Mouse (Mus musculus): ENCODE data around the gene Plekhg5. TPM values are rescaled to one million over a fixed set of nuclear protein-coding genes. Genes with fewer than 3 reads are reported as not detected.
A peak's percentile ranks its signal among the peaks of the same experiment; 100 is the strongest.

Plekhg5 gene
- polyA plus RNA-seq, 1 experiment from 2014 or later = 13.1 TPM

DNA sequence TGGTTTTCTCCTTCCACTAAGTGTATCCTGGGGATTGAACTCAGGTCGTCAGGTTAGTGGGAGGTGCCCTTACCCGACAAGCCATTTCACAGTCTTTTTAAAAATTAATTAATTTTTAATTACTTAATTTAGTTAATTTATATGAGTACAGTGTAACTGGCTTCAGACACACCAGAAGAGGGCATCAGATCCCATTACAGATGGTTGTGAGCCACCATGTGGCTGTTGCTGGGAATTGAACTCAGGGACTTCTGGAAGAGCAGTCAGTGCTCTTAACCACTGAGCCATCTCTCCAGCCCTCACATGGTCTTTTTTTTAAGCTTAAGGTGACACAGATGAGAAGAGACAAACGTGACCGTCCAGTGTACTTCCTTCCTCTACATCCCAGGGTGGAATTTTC, 82.7 kb downstream of the Plekhg5 start:
- no peak overlapping the region for H3K27ac ChIP-seq (ENCODE audit: low read length)
- no peak overlapping the region for H3K4me2 ChIP-seq (ENCODE audit: low read length)

DNA sequence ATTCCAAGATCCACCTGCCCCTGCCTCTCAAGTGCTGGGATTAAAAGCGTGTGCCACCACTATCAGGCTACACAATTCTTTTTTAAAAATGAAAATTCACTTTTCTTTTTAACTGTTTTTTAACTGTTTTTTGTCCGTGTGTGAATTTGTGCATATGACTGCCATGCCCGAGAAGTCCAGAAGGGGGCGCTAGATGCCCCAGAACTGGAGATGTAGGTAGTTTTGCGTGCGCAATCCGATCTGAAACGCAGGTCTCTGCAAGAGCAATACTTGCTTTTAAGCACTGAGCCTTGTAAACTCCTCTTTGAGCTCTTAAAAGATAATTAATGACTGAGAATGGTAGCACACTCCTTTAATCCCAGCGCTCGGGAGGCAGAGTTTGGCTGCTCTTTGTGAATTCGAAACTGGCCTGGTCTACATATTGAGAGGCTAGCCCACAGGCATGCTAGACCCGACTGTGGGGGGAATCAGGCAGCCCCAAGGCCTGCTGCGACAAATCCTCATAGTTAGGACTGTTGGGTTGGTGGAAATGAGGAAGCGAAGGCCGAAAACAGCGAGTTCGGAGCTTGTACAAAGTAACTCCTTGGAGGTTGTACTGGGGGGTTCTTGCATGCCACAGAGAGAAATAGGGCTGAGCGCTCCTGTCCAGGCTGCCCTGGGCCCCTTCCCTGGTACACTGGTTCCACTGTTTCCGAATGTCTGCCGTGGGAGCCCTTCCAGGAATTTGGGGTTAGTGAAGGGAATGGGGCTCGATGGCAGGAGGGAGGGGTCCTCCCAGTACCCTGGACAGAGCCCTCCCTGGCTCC, 85.7 kb downstream of the Plekhg5 start:
- Histone ChIP-seq H3K4me3 (ENCODE audit: low read depth, low read length) (no peak overlapping the region), H3K4me2 (ENCODE audit: low read length) (no peak overlapping the region), H3K27me3 (ENCODE audit: control insufficient read depth, insufficient read depth, low read depth, low read length) (peaks cover 68% of the 10 kb centered on the region), H3K9ac (ENCODE audit: low read depth, low read length) (no peak overlapping the region), H3K4me1 (ENCODE audit: control insufficient read depth, insufficient read depth, low read length) (peaks cover 17% of the 10 kb centered on the region), H3K36me3 (ENCODE audit: control insufficient read depth, insufficient read depth, low read length) (no peaks in the 10 kb centered on the region), H3K9me3 (replicated peaks; ENCODE audit: control insufficient read depth, low read length, poor library complexity, severe bottlenecking) (no peaks in the 10 kb centered on the region), H3K27ac (ENCODE audit: low read length) (no peak overlapping the region)
- no peak for ATAC-seq
- 16% methylated on average over 21 of the region's 21 CpGs for WGBS

More for the DNA sequence above, 82.7 kb downstream of the Plekhg5 start:
- no peak for ATAC-seq
- Histone ChIP-seq H3K9ac (ENCODE audit: low read depth, low read length) (no peak overlapping the region), H3K9me3 (replicated peaks; ENCODE audit: control insufficient read depth, low read length, poor library complexity, severe bottlenecking) (no peaks in the 10 kb centered on the region), H3K4me1 (ENCODE audit: control insufficient read depth, insufficient read depth, low read length) (peaks cover 21% of the 10 kb centered on the region), H3K36me3 (ENCODE audit: control insufficient read depth, insufficient read depth, low read length) (no peaks in the 10 kb centered on the region), H3K27me3 (ENCODE audit: control insufficient read depth, insufficient read depth, low read depth, low read length) (peaks cover 70% of the 10 kb centered on the region), H3K4me3 (ENCODE audit: low read depth, low read length) (no peak overlapping the region)
- WGBS = 70% methylated on average over 4 of the region's 4 CpGs

DNA sequence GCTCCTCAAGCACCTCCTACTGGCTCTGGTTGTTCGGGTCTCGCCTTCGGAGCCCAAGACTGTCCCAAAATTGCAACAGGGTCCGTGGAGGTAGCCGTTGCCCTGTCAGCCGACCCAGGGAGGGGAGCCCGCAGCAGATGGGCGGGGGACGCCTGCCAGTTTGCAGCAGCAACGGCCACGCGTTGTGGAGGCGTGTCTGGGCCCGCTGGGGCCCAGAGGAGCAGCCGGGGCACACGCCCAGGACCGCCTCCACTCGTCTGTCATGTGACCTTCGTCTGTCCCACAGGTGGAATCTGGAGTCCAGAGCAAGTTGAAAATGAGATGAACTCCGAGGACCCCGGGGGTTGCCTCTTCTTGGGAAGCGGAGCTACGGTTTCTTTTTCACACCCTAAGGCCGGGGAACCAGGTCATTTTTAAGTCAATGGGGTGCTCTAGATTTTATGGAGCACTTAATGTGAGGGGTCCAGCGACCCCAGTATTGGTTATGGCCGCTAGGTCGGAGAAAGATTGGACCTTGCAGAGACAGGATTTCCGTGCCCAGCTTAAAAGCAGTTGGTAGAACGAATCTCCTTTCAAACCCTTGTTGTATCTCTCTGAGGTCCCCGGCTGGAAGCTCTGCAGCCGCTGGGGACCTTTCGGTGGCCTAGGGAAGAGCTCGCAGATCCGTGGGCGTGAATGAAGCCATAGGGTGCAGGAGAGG, 86.4 kb downstream of the Plekhg5 start, which contains the start of gene Hes2:
Hes2 (plus strand) TSS at position 283 of the 700 bp plus-strand sequence.
- H3K27me3 ChIP-seq (ENCODE audit: control insufficient read depth, insufficient read depth, low read depth, low read length) = peaks cover 61% of the 10 kb centered on the region
- no peaks in the 10 kb centered on the region for H3K36me3 ChIP-seq (ENCODE audit: control insufficient read depth, insufficient read depth, low read length)
- WGBS = 2% methylated on average over 35 of the region's 35 CpGs
- peak within 1 kb of the TSS; percentile 2; the same call in 1 of the 2 replicates for H3K4me2 ChIP-seq (ENCODE audit: low read length)
- peak within 1 kb of the TSS; percentile 12; the same call in 1 of the 2 replicates for H3K4me3 ChIP-seq (ENCODE audit: low read depth, low read length)
- ATAC-seq = no peak
- no peaks in the 10 kb centered on the region for H3K9me3 ChIP-seq (replicated peaks; ENCODE audit: control insufficient read depth, low read length, poor library complexity, severe bottlenecking)
- no peak within 1 kb of the TSS for H3K9ac ChIP-seq (ENCODE audit: low read depth, low read length)
- H3K27ac ChIP-seq (ENCODE audit: low read length) = no peak within 1 kb of the TSS
- H3K4me1 ChIP-seq (ENCODE audit: control insufficient read depth, insufficient read depth, low read length) = peaks cover 14% of the 10 kb centered on the region

DNA sequence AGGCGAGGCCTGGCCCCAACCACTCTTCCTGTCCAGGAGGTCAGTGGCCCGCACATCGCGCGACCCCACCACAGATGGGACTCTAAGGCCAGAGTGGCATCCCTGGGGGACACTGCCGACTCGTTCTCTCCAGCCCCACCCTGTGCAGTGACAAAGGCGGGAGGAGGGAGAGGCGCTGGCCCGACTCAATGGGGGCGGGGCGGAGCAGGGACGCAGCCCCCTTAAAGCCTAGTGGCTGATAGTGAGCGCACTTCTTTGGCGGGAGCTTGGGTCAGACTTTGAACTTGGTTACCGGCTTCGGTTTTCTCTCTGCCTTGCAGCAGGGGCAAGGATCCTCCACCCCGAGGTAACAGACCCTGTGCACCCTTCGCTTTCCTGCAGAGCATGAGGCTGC, 87.0 kb downstream of the Plekhg5 start:
- under 1% methylated on average over 19 of the region's 19 CpGs for WGBS
- peaks cover 13% of the 10 kb centered on the region for H3K4me1 ChIP-seq (ENCODE audit: control insufficient read depth, insufficient read depth, low read length)
- no peak overlapping the region for H3K27ac ChIP-seq (ENCODE audit: low read length)
- H3K4me3 ChIP-seq (ENCODE audit: low read depth, low read length) = peak overlapping the region; percentile 12; the same call in 1 of the 2 replicates
- H3K9ac ChIP-seq (ENCODE audit: low read depth, low read length) = no peak overlapping the region
- H3K36me3 ChIP-seq (ENCODE audit: control insufficient read depth, insufficient read depth, low read length) = no peaks in the 10 kb centered on the region
- peak overlapping the region; percentile 2; the same call in 1 of the 2 replicates for H3K4me2 ChIP-seq (ENCODE audit: low read length)
- no peak for ATAC-seq
- H3K9me3 ChIP-seq (replicated peaks; ENCODE audit: control insufficient read depth, low read length, poor library complexity, severe bottlenecking) = no peaks in the 10 kb centered on the region
- peaks cover 57% of the 10 kb centered on the region for H3K27me3 ChIP-seq (ENCODE audit: control insufficient read depth, insufficient read depth, low read depth, low read length)

DNA sequence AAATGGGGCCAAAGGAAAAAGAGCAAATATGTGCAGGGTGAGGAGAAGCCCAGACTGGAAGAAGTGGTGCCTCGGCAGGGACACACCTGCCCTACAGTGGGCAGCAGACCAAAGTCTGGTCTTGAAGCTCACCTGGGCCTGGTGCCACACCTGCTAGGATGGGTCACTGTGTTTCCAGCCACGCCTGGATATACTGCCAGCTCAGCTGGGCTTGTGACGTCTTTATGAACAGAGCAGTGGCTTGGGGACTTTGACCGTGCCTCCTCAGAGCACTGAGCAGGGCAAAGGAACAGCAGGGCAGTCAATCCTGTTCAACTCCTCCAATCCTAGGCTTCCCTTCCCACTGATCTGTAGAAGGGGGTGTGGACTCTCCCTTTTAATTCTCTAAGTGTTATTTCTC, 88.5 kb downstream of the Plekhg5 start:
- 36% methylated on average over 4 of the region's 4 CpGs for WGBS
- no peak overlapping the region for H3K9ac ChIP-seq (ENCODE audit: low read depth, low read length)
- ATAC-seq = no peak

DNA sequence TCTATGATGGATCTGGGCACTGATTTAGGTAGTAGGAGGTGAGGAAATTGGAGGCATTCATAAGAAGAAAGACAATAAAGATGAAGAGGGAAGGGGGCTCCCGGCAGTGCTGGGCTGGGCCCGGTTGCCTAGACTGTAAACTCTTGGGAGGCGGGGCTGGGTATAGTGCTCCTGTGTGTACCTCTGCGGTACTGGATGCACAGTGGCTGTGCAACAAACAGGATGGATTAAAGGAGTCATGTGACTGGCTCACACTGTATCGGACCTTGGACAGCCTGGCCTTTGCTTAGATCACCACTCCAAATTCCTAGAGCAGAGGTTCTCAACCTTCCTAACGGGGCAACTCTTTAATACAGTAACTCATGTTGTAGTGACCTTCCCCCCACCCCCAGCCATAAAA, 89.3 kb downstream of the Plekhg5 start:
- Histone ChIP-seq H3K36me3 (ENCODE audit: control insufficient read depth, insufficient read depth, low read length) (no peaks in the 10 kb centered on the region), H3K4me2 (ENCODE audit: low read length) (no peak overlapping the region), H3K27me3 (ENCODE audit: control insufficient read depth, insufficient read depth, low read depth, low read length) (peaks cover 57% of the 10 kb centered on the region), H3K4me3 (ENCODE audit: low read depth, low read length) (no peak overlapping the region), H3K9ac (ENCODE audit: low read depth, low read length) (no peak overlapping the region), H3K4me1 (ENCODE audit: control insufficient read depth, insufficient read depth, low read length) (peaks cover 13% of the 10 kb centered on the region), H3K27ac (ENCODE audit: low read length) (no peak overlapping the region), H3K9me3 (replicated peaks; ENCODE audit: control insufficient read depth, low read length, poor library complexity, severe bottlenecking) (no peaks in the 10 kb centered on the region)
- ATAC-seq = no peak
- 73% methylated on average over 6 of the region's 6 CpGs for WGBS

More for the DNA sequence above, 88.5 kb downstream of the Plekhg5 start:
- Histone ChIP-seq H3K36me3 (ENCODE audit: control insufficient read depth, insufficient read depth, low read length) (no peaks in the 10 kb centered on the region), H3K9me3 (replicated peaks; ENCODE audit: control insufficient read depth, low read length, poor library complexity, severe bottlenecking) (no peaks in the 10 kb centered on the region), H3K4me3 (ENCODE audit: low read depth, low read length) (no peak overlapping the region), H3K4me2 (ENCODE audit: low read length) (no peak overlapping the region), H3K4me1 (ENCODE audit: control insufficient read depth, insufficient read depth, low read length) (peaks cover 13% of the 10 kb centered on the region), H3K27me3 (ENCODE audit: control insufficient read depth, insufficient read depth, low read depth, low read length) (peaks cover 57% of the 10 kb centered on the region), H3K27ac (ENCODE audit: low read length) (no peak overlapping the region)

DNA sequence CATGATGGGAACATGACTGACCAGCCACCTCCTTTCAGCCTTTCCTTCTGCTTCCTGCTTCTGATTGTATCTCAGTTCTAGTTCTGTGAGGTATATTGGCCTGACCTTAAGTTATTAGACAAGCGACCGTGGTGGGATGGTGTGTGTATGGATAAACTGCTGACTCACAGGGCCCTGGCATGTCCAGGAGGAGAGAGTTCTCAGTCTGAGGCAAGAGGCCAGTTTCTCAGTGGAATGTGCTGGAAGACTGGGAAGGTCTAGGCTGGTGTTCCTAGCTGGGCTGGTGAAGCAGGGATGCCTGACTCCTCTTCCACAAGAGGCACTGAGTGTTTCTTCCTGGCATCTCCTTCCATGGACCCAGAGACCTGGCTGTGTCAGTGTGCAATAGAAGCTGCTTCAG, 90.5 kb downstream of the Plekhg5 start:
- H3K4me1 ChIP-seq (ENCODE audit: control insufficient read depth, insufficient read depth, low read length) = peaks cover 13% of the 10 kb centered on the region
- peaks cover 49% of the 10 kb centered on the region for H3K27me3 ChIP-seq (ENCODE audit: control insufficient read depth, insufficient read depth, low read depth, low read length)
- H3K36me3 ChIP-seq (ENCODE audit: control insufficient read depth, insufficient read depth, low read length) = no peaks in the 10 kb centered on the region
- no peak overlapping the region for H3K27ac ChIP-seq (ENCODE audit: low read length)
- no peak for ATAC-seq
- H3K4me2 ChIP-seq (ENCODE audit: low read length) = no peak overlapping the region
- no peaks in the 10 kb centered on the region for H3K9me3 ChIP-seq (replicated peaks; ENCODE audit: control insufficient read depth, low read length, poor library complexity, severe bottlenecking)
- H3K4me3 ChIP-seq (ENCODE audit: low read depth, low read length) = no peak overlapping the region
- 90% methylated on average over 2 of the region's 2 CpGs for WGBS
- H3K9ac ChIP-seq (ENCODE audit: low read depth, low read length) = no peak overlapping the region

All from midbrain, embryonic 16.5 days (tissue).